Mouse (Mus musculus) thymus, adult 2 months (tissue): ENCODE measurements at regions not wholly inside any gene's neighbourhood (a gene's known extent, or its start where the extent isn't known, plus 50 kb on each side); places are given as distances from the start of the nearest gene placed in this dataset.

Source experiments
- CTCF ChIP-seq: fragments of 200-500 bp; IDR thresholded peaks from 2 replicates; pipeline ENCODE4 v1.5.1; 2012; ENCODE audit warnings: mild to moderate bottlenecking, control low read depth, low read length, moderate library complexity, borderline replicate concordance; ENCODE audit not compliant: control insufficient read depth, poor library complexity, insufficient read depth; ENCODE audit errors: extremely low read depth
- POLR2A ChIP-seq: fragments of 200-500 bp; IDR thresholded peaks from 2 replicates; pipeline ENCODE4 v1.6.1; 2012; ENCODE audit warnings: mild to moderate bottlenecking, low read length, control low read depth, moderate library complexity; ENCODE audit not compliant: control insufficient read depth, poor library complexity, insufficient read depth; ENCODE audit errors: extremely low read depth

DNA sequence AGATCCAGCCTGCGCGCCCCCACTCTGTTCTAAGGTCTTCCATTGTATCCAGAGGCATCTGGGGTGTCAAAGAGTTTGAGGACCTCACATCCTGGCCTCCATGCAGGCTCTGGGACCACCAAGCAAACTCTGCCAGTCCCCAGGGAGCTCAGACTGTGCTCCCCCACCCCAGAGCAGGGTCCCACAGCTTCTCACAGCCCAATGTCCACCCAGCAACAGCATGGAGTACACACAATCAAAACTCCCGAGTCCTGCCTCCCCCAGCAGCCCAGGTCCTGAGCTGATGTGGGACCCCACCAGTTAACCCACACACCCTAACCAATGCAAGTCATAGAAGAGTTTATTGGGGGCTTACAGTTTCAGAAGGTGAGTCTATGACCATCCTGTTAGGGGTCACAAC is 130.3 kb downstream of the Bod1 start:
- no peak for TF ChIP-seq CTCF
- no peak for TF ChIP-seq POLR2A
